Mouse (Mus musculus) liver, postnatal 0 days (tissue): ENCODE measurements around the gene Tmed1. TPM values are rescaled to one million over a fixed set of nuclear protein-coding genes. Genes with fewer than 3 reads are reported as not detected.

Experiments used
- ATAC-seq: fragments of 200-750 bp; cut with Nextera tagmentation; 2 replicates; pipeline ENCODE4 v1.8.0; 2017; ENCODE audit warnings: mild to moderate bottlenecking, moderate library complexity
- DNase-seq: peaks from one replicate; pipeline ENCODE4 v3.0.0-alpha.2; 2016
- H3K27ac ChIP-seq: fragments of 300-500 bp; sonication (generic); 2 replicates; pipeline ENCODE4 v1.5.1; 2014; ENCODE audit warnings: antibody characterized with exemption, moderate library complexity, mild to moderate bottlenecking, low read depth
- H3K27me3 ChIP-seq: fragments of 300-500 bp; sonication (generic); 2 replicates; pipeline ENCODE4 v1.6.1; 2014; ENCODE audit warnings: low read length, control low read depth, mixed read lengths; ENCODE audit not compliant: insufficient read depth
- H3K36me3 ChIP-seq: fragments of 300-500 bp; sonication (generic); replicated peaks from 2 replicates; pipeline ENCODE4 v1.6.1; 2014; ENCODE audit warnings: mild to moderate bottlenecking, control low read depth, low read length, moderate library complexity, mixed read lengths; ENCODE audit not compliant: insufficient read depth
- H3K4me1 ChIP-seq: fragments of 300-500 bp; sonication (generic); 2 replicates; pipeline ENCODE4 v1.6.1; 2014; ENCODE audit warnings: antibody characterized with exemption, mild to moderate bottlenecking, control low read depth; ENCODE audit not compliant: insufficient read depth
- H3K4me2 ChIP-seq: fragments of 300-500 bp; sonication (generic); 2 replicates; pipeline ENCODE4 v1.6.1; 2014; ENCODE audit warnings: low read depth, mild to moderate bottlenecking, low read length, moderate library complexity, mixed read lengths
- H3K4me3 ChIP-seq: fragments of 300-500 bp; sonication (generic); 2 replicates; pipeline ENCODE4 v1.5.1; 2014; ENCODE audit warnings: low read depth, low read length
- H3K9ac ChIP-seq: fragments of 300-500 bp; sonication (generic); replicated peaks from 2 replicates; pipeline ENCODE4 v1.6.1; 2014; ENCODE audit warnings: mild to moderate bottlenecking, moderate library complexity
- H3K9me3 ChIP-seq: fragments of 300-500 bp; sonication (generic); 2 replicates; pipeline ENCODE4 v1.6.1; 2016; ENCODE audit warnings: mild to moderate bottlenecking, control low read depth, low read length, mixed read lengths
- CTCF ChIP-seq: sonication (generic); IDR thresholded peaks from 2 replicates; pipeline ENCODE4 v1.5.1; 2016; ENCODE audit warnings: antibody characterized with exemption, low read depth
- EP300 ChIP-seq: IDR thresholded peaks from 2 replicates; pipeline ENCODE4 v1.6.1; 2016; ENCODE audit warnings: antibody characterized with exemption, low read depth, mild to moderate bottlenecking
- WGBS: fragments of 180-500 bp; shearing (Covaris S2); extraction: QIAGEN DNeasy Blood & Tissue Kit; methylation state at CpG from one replicate; pipeline ENCODE4 v1.1.7; 2014; ENCODE audit not compliant: insufficient replicate concordance; 5-methylcytosine and 5-hydroxymethylcytosine counted together
- polyA plus RNA-seq: library from polyadenylated mRNA; unstranded; fragments of >200 nt; fragmentation: Nextera tagmentation; extraction: Ambion mirVana; gene quantifications from 2 replicates; pipeline ENCODE4 v1.2.1, GENCODE M21; 2015

The Tmed1 gene
- polyA plus RNA-seq, result 34.6 and 38.0 TPM in 2 replicates

GRCm38 (mm10) chr9:21509772-21510688 is at the start of gene Tmed1:
TSS of gene Tmed1 (minus strand) at chr9:21510252.
- TF ChIP-seq CTCF (no peak), EP300 (peak; percentile 85)
- Histone ChIP-seq H3K27ac (peak within 1 kb of the TSS; percentile 91), H3K9me3 (no peaks in the 10 kb centered on the region), H3K4me2 (peak within 1 kb of the TSS; percentile 71), H3K4me1 (peaks cover 18% of the 10 kb centered on the region), H3K27me3 (no peaks in the 10 kb centered on the region), H3K4me3 (peak within 1 kb of the TSS; percentile 86), H3K9ac (peak within 1 kb of the TSS; percentile 81), H3K36me3 (peaks cover 35% of the 10 kb centered on the region)
- peak; percentile 96 for ATAC-seq
- DNase-seq, result peak; percentile 94
- under 1% methylated on average over 44 of the region's 44 CpGs for WGBS

- TF ChIP-seq EP300 (no peak), CTCF (no peak)
- Histone ChIP-seq H3K9me3 (no peaks in the 10 kb centered on the region), H3K27me3 (no peaks in the 10 kb centered on the region), H3K9ac (peak overlapping the region; percentile 44; the same call in 1 of the 2 replicates), H3K4me1 (peaks cover 37% of the 10 kb centered on the region), H3K4me3 (no peak overlapping the region), H3K27ac (peak overlapping the region; percentile 89), H3K4me2 (peak overlapping the region; percentile 52), H3K36me3 (peaks cover 8% of the 10 kb centered on the region)
- 94% methylated on average over 3 of the region's 3 CpGs for WGBS
- ATAC-seq, result no peak
- no peak for DNase-seq
Measured at GRCm38 (mm10) chr9:21559151-21559550, 49.1 kb upstream of the Tmed1 start.

DNA sequence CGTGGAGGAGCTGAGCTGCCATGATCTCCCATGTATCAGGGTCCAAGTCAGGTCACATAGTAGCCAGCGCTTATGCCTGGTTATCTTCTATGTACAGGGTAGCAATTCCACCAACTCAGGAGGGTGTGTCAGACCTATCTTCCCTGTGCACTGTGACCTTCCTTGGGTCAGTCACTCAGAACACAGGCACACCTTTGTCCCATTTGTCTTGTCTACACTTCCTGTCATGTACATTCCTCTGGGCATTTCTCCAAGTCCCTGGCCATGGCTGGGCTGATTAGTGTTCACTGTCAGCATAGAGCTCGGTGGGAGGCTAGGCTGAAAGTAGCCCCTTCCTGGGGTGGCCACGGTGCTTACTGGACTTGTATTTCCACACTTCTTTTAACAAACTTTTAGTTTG is 48.3 kb upstream of the Tmed1 start:
- ATAC-seq, result peak; percentile 98
- Histone ChIP-seq H3K36me3 (peaks cover 8% of the 10 kb centered on the region), H3K9ac (peak overlapping the region; percentile 46; the same call in 1 of the 2 replicates), H3K4me1 (peaks cover 37% of the 10 kb centered on the region), H3K27ac (peak overlapping the region; percentile 89), H3K9me3 (no peaks in the 10 kb centered on the region), H3K4me3 (no peak overlapping the region), H3K4me2 (peak overlapping the region; percentile 52), H3K27me3 (no peaks in the 10 kb centered on the region)
- peak; percentile 70 for DNase-seq
- WGBS, result 51% methylated on average over 4 of the region's 4 CpGs
- TF ChIP-seq CTCF (no peak), EP300 (peak; percentile 98)

- H3K27me3 ChIP-seq, result no peaks in the 10 kb centered on the region
- H3K4me2 ChIP-seq, result peak overlapping the region; percentile 52
- no peak overlapping the region for H3K4me3 ChIP-seq
- no peak for TF ChIP-seq EP300
- no peak for TF ChIP-seq CTCF
- peaks cover 8% of the 10 kb centered on the region for H3K36me3 ChIP-seq
- 88% methylated on average over 2 of the region's 2 CpGs for WGBS
- peak overlapping the region; percentile 46; the same call in 1 of the 2 replicates for H3K9ac ChIP-seq
- no peaks in the 10 kb centered on the region for H3K9me3 ChIP-seq
- peaks cover 37% of the 10 kb centered on the region for H3K4me1 ChIP-seq
- H3K27ac ChIP-seq, result peak overlapping the region; percentile 89
- ATAC-seq, result no peak
- DNase-seq, result no peak
Measured at GRCm38 (mm10) chr9:21557556-21557955, 47.5 kb upstream of the Tmed1 start.

GRCm38 (mm10) chr9:21556996-21557395 is 46.9 kb upstream of the Tmed1 start:
- Histone ChIP-seq H3K4me1 (peaks cover 37% of the 10 kb centered on the region), H3K36me3 (peaks cover 8% of the 10 kb centered on the region), H3K27me3 (no peaks in the 10 kb centered on the region), H3K9me3 (no peaks in the 10 kb centered on the region), H3K4me2 (no peak overlapping the region), H3K27ac (peak overlapping the region; percentile 89), H3K9ac (no peak overlapping the region), H3K4me3 (no peak overlapping the region)
- DNase-seq (no peak), ATAC-seq (no peak)
- TF ChIP-seq EP300 (no peak), CTCF (no peak)
- 86% methylated on average over 2 of the region's 2 CpGs for WGBS

- H3K4me1 ChIP-seq, result peaks cover 37% of the 10 kb centered on the region
- no peak for DNase-seq
Measured at GRCm38 (mm10) chr9:21555198-21555742, 45.2 kb upstream of the Tmed1 start.

More at GRCm38 (mm10) chr9:21555198-21555742, 45.2 kb upstream of the Tmed1 start:
- H3K27ac ChIP-seq, result peak overlapping the region; percentile 50; the same call in 1 of the 2 replicates
- no peak overlapping the region for H3K4me3 ChIP-seq
- WGBS, result 77% methylated on average over 6 of the region's 6 CpGs
- no peak overlapping the region for H3K9ac ChIP-seq
- peak; percentile 36 for ATAC-seq
- 0 out of 2 replicates have a peak overlapping the region, but pooled peaks have one; percentile 9 for H3K4me2 ChIP-seq
- H3K27me3 ChIP-seq, result no peaks in the 10 kb centered on the region
- peaks cover 8% of the 10 kb centered on the region for H3K36me3 ChIP-seq
- H3K9me3 ChIP-seq, result no peaks in the 10 kb centered on the region
- TF ChIP-seq CTCF (peak; percentile 27), EP300 (no peak)
